Mouse (Mus musculus) midbrain, embryonic 16.5 days (tissue): ENCODE measurements around the gene Vezt. TPM values are rescaled to one million over a fixed set of nuclear protein-coding genes. Genes with fewer than 3 reads are reported as not detected.
A peak's percentile ranks its signal among the peaks of the same experiment; 100 is the strongest.

ENCODE experiments used
- ATAC-seq: fragments of 200-750 bp; cut with Nextera tagmentation; 2 replicates; pipeline ENCODE4 v1.8.0; 2017; ENCODE audit warnings: moderate TSS enrichment
- H3K27ac ChIP-seq: fragments of 300-500 bp; sonication (generic); 2 replicates; pipeline ENCODE4 v1.5.1; 2014; ENCODE audit warnings: mild to moderate bottlenecking, low read length, mixed read lengths
- H3K27me3 ChIP-seq: fragments of 300-500 bp; sonication (generic); 2 replicates; pipeline ENCODE4 v1.6.1; 2014; ENCODE audit warnings: low read depth, low read length, mixed read lengths; ENCODE audit not compliant: control insufficient read depth, insufficient read depth
- H3K36me3 ChIP-seq: fragments of 300-500 bp; sonication (generic); 2 replicates; pipeline ENCODE4 v1.6.1; 2014; ENCODE audit warnings: mild to moderate bottlenecking, low read length, moderate library complexity, mixed read lengths; ENCODE audit not compliant: control insufficient read depth, insufficient read depth
- H3K4me1 ChIP-seq: fragments of 300-500 bp; sonication (generic); 2 replicates; pipeline ENCODE4 v1.6.1; 2014; ENCODE audit warnings: mild to moderate bottlenecking, low read length, mixed read lengths; ENCODE audit not compliant: control insufficient read depth, insufficient read depth
- H3K4me2 ChIP-seq: fragments of 300-500 bp; sonication (generic); 2 replicates; pipeline ENCODE4 v1.6.1; 2014; ENCODE audit warnings: mild to moderate bottlenecking, low read length, mixed read lengths
- H3K4me3 ChIP-seq: fragments of 300-500 bp; sonication (generic); 2 replicates; pipeline ENCODE4 v1.5.1; 2014; ENCODE audit warnings: low read depth, mild to moderate bottlenecking, low read length, moderate library complexity, mixed read lengths
- H3K9ac ChIP-seq: fragments of 300-500 bp; sonication (generic); 2 replicates; pipeline ENCODE4 v1.6.1; 2014; ENCODE audit warnings: low read depth, low read length, mixed read lengths
- H3K9me3 ChIP-seq: fragments of 300-500 bp; sonication (generic); replicated peaks from 2 replicates; pipeline ENCODE4 v1.6.1; 2014; ENCODE audit warnings: mild to moderate bottlenecking, low read length, mixed read lengths; ENCODE audit not compliant: control insufficient read depth, poor library complexity, severe bottlenecking
- WGBS: fragments of 180-500 bp; shearing (Covaris S2); extraction: QIAGEN DNeasy Blood & Tissue Kit; methylation state at CpG from one replicate; pipeline ENCODE4 v1.1.7; 2014; 5-methylcytosine and 5-hydroxymethylcytosine counted together
- polyA plus RNA-seq: library from polyadenylated mRNA; unstranded; fragments of >200 nt; fragmentation: Nextera tagmentation; extraction: Ambion mirVana; gene quantifications from 2 replicates; pipeline ENCODE4 v1.2.1, GENCODE M21; 2015

Gene Vezt
- polyA plus RNA-seq, 1 experiment from 2014 or later: 59.4 TPM

- no peaks in the 10 kb centered on the region for H3K27me3 ChIP-seq
These were observed 102.8 kb downstream of the Vezt start for GRCm38 (mm10) chr10:93932861-93933260.

DNA sequence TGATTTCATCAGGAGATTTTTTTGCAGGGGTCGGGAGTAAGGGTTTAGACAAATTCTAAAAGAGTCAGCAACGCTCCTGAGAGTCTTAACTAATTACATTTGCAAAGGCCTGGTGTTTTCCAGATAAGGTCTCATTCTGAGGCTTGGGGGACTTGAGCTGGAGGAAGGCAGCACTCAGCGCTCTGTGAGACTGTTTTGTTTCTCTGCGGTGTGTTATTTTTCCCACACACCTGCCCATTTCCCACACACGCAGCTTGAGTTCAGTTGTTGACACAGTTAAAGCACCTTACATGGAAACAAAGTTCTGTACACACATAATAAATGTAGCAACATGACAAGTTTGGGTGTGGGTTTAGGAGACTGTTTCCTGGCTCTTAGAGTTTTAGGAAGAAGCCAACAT, 103.6 kb downstream of the Vezt start:
- H3K4me1 ChIP-seq: peaks cover 3% of the 10 kb centered on the region; the same call in 1 of the 2 replicates
- H3K9me3 ChIP-seq: 0 out of 2 replicates have a peak, but pooled peaks cover 2% of the 10 kb centered on the region
- no peaks in the 10 kb centered on the region for H3K27me3 ChIP-seq
- H3K9ac ChIP-seq: no peak overlapping the region
- 79% methylated on average over 5 of the region's 5 CpGs for WGBS
- H3K4me2 ChIP-seq: no peak overlapping the region
- no peak overlapping the region for H3K4me3 ChIP-seq
- no peak for ATAC-seq
- H3K27ac ChIP-seq: no peak overlapping the region
- no peaks in the 10 kb centered on the region for H3K36me3 ChIP-seq

More at GRCm38 (mm10) chr10:93932861-93933260, 102.8 kb downstream of the Vezt start:
- peaks cover 3% of the 10 kb centered on the region; the same call in 1 of the 2 replicates for H3K4me1 ChIP-seq
- no peaks in the 10 kb centered on the region for H3K36me3 ChIP-seq
- H3K4me3 ChIP-seq: no peak overlapping the region
- no peak for ATAC-seq
- H3K27ac ChIP-seq: no peak overlapping the region
- WGBS: 40% methylated on average over 5 of the region's 5 CpGs
- no peak overlapping the region for H3K9ac ChIP-seq
- no peak overlapping the region for H3K4me2 ChIP-seq
- 0 out of 2 replicates have a peak, but pooled peaks cover under 1% of the 10 kb centered on the region for H3K9me3 ChIP-seq

GRCm38 (mm10) chr10:93931431-93931830, 104.2 kb downstream of the Vezt start:
- Histone ChIP-seq H3K4me1 (peaks cover 3% of the 10 kb centered on the region; the same call in 1 of the 2 replicates), H3K9me3 (0 out of 2 replicates have a peak, but pooled peaks cover 2% of the 10 kb centered on the region), H3K4me2 (no peak overlapping the region), H3K27ac (no peak overlapping the region), H3K36me3 (no peaks in the 10 kb centered on the region), H3K4me3 (no peak overlapping the region), H3K9ac (no peak overlapping the region), H3K27me3 (no peaks in the 10 kb centered on the region)
- ATAC-seq: no peak
- WGBS: 86% methylated on average over 9 of the region's 9 CpGs

GRCm38 (mm10) chr10:93930236-93930824, 105.3 kb downstream of the Vezt start:
- ATAC-seq: no peak
- no peaks in the 10 kb centered on the region for H3K36me3 ChIP-seq

DNA sequence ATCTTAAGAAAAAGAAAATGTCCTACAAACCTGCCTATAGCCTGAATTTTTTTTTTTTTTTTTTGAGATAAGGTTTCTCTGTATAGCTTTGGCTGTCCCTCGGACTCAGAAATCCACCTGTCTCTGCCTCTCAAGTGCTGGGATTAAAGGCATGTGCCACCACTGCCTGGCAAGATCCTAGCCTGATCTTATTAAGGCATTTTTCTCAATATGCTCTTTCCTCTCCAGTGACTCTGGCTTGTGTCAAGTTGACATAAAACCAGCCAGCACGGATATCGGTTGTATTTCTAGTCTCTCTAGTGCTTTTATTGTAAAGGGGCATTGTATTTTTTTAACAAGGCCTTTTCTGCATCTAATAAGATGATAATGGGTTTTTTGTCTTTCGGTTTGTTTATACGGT, 111.0 kb downstream of the Vezt start:
- Histone ChIP-seq H3K4me2 (no peak overlapping the region), H3K27me3 (no peaks in the 10 kb centered on the region), H3K4me3 (no peak overlapping the region), H3K9me3 (0 out of 2 replicates have a peak, but pooled peaks cover 2% of the 10 kb centered on the region), H3K9ac (no peak overlapping the region), H3K27ac (no peak overlapping the region), H3K36me3 (no peaks in the 10 kb centered on the region), H3K4me1 (no peaks in the 10 kb centered on the region)
- no peak for ATAC-seq
- 77% methylated on average over 5 of the region's 5 CpGs for WGBS

More at GRCm38 (mm10) chr10:93930236-93930824, 105.3 kb downstream of the Vezt start:
- Histone ChIP-seq H3K9ac (no peak overlapping the region), H3K9me3 (0 out of 2 replicates have a peak, but pooled peaks cover 2% of the 10 kb centered on the region), H3K27me3 (no peaks in the 10 kb centered on the region), H3K4me2 (no peak overlapping the region), H3K4me1 (peaks cover 3% of the 10 kb centered on the region; the same call in 1 of the 2 replicates), H3K27ac (no peak overlapping the region), H3K4me3 (no peak overlapping the region)
- 85% methylated on average over 4 of the region's 4 CpGs for WGBS

DNA sequence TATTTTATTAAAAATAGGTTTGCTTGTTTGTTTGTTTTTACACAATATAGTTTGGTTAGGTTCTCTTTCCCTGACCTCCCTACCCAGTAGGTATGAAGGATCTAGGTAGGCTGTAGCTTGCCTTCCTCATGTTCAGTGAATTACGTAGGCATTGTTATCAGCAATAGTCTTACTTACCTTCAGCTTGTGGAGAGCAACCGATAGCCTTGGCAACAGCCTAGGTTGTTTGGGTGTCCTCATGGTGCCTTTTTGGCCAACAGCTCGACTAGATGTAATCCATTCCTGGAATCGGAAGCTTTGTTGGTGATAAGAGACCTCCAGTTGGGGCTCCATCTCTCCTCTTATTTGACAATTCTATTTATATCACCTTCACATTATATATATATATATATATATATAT, 114.5 kb downstream of the Vezt start:
- no peaks in the 10 kb centered on the region for H3K36me3 ChIP-seq
- no peak overlapping the region for H3K9ac ChIP-seq
- H3K27ac ChIP-seq: no peak overlapping the region
- no peak overlapping the region for H3K4me2 ChIP-seq
- ATAC-seq: no peak
- peaks cover 5% of the 10 kb centered on the region; the same call in 1 of the 2 replicates for H3K4me1 ChIP-seq
- no peaks in the 10 kb centered on the region for H3K9me3 ChIP-seq
- H3K4me3 ChIP-seq: no peak overlapping the region
- no peaks in the 10 kb centered on the region for H3K27me3 ChIP-seq
- WGBS: 96% methylated on average over 4 of the region's 4 CpGs

DNA sequence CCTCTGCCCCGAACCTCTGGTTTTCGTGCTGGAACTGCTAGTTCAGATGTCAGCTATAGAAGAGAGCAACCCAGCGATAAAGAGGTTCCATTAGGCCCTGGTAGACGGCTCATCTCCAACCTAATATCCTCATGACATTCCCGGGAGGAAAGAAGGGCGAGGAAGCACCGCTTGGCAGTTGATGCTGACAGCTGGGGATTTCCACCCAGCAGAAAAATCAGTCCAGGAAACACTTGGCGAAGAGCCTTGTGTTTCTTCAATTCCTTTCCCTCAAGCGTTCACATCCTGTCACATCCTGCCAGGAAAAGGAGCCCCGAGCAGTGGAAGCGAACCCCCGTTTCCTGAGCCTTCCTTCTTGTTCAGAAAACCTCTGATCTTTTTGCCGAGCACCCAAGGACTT, 116.4 kb downstream of the Vezt start:
- no peak overlapping the region for H3K4me3 ChIP-seq
- H3K9ac ChIP-seq: no peak overlapping the region
- H3K36me3 ChIP-seq: no peaks in the 10 kb centered on the region
- H3K4me2 ChIP-seq: no peak overlapping the region
- ATAC-seq: no peak
- no peaks in the 10 kb centered on the region for H3K27me3 ChIP-seq
- no peaks in the 10 kb centered on the region for H3K9me3 ChIP-seq
- peaks cover 12% of the 10 kb centered on the region; the same call in 1 of the 2 replicates for H3K4me1 ChIP-seq
- peak overlapping the region; percentile 17; the same call in 1 of the 2 replicates for H3K27ac ChIP-seq
- 74% methylated on average over 13 of the region's 13 CpGs for WGBS

DNA sequence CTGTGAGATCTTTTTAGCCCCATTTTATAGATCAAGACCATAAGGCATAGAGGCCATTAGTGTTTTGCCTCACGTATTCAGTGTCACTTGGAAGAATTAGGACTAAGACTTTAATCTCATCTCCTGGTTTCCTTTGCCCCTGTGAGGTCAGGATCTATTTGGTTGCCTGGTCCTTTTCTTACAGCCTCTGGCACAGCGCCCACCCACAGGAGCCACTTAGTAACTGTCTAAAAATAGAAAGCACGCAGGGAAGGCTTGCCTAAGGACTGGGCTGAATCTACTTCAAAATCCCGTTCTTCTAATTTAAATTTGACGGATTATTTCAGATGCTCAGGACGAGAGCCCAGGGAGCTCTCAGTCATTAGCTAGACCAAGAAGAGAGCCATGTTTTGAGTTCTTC, 116.9 kb downstream of the Vezt start:
- H3K4me2 ChIP-seq: no peak overlapping the region
- 41% methylated on average over 6 of the region's 6 CpGs for WGBS

GRCm38 (mm10) chr10:93918087-93918486, 117.5 kb downstream of the Vezt start:
- WGBS: 86% methylated on average over 2 of the region's 2 CpGs
- H3K4me3 ChIP-seq: no peak overlapping the region
- ATAC-seq: no peak
- H3K27me3 ChIP-seq: no peaks in the 10 kb centered on the region
- no peak overlapping the region for H3K4me2 ChIP-seq
- no peak overlapping the region for H3K9ac ChIP-seq
- no peak overlapping the region for H3K27ac ChIP-seq
- H3K4me1 ChIP-seq: peaks cover 12% of the 10 kb centered on the region; the same call in 1 of the 2 replicates
- H3K36me3 ChIP-seq: no peaks in the 10 kb centered on the region
- no peaks in the 10 kb centered on the region for H3K9me3 ChIP-seq

More for the DNA sequence above, 116.9 kb downstream of the Vezt start:
- no peak overlapping the region for H3K4me3 ChIP-seq
- peak overlapping the region; percentile 17; the same call in 1 of the 2 replicates for H3K27ac ChIP-seq
- peaks cover 12% of the 10 kb centered on the region; the same call in 1 of the 2 replicates for H3K4me1 ChIP-seq
- no peaks in the 10 kb centered on the region for H3K27me3 ChIP-seq
- ATAC-seq: no peak
- H3K9ac ChIP-seq: no peak overlapping the region
- no peaks in the 10 kb centered on the region for H3K9me3 ChIP-seq
- no peaks in the 10 kb centered on the region for H3K36me3 ChIP-seq
